Mouse (Mus musculus) heart, postnatal 0 days (tissue): ENCODE measurements around the gene D630039A03Rik. TPM values are rescaled to one million over a fixed set of nuclear protein-coding genes. Genes with fewer than 3 reads are reported as not detected.

Experiments
- ATAC-seq: fragments of 200-750 bp; cut with Nextera tagmentation; 2 replicates; pipeline ENCODE4 v1.8.0; 2017; ENCODE audit warnings: low read depth, moderate number of reproducible peaks, moderate library complexity; ENCODE audit not compliant: insufficient read depth
- DNase-seq: peaks from one replicate; pipeline ENCODE4 v3.0.0-alpha.2; 2016; ENCODE audit warnings: low spot score
- H3K27ac ChIP-seq: fragments of 300-500 bp; sonication (generic); 2 replicates; pipeline ENCODE4 v1.5.1; 2014; ENCODE audit warnings: low read depth, mild to moderate bottlenecking
- H3K27me3 ChIP-seq: fragments of 300-500 bp; sonication (generic); 2 replicates; pipeline ENCODE4 v1.6.1; 2014; ENCODE audit warnings: low read length, mixed read lengths; ENCODE audit not compliant: control insufficient read depth, insufficient read depth
- H3K36me3 ChIP-seq: fragments of 300-500 bp; sonication (generic); replicated peaks from 2 replicates; pipeline ENCODE4 v1.6.1; 2014; ENCODE audit warnings: low read length, mixed read lengths; ENCODE audit not compliant: control insufficient read depth, insufficient read depth
- H3K4me1 ChIP-seq: fragments of 300-500 bp; sonication (generic); 2 replicates; pipeline ENCODE4 v1.6.1; 2014; ENCODE audit warnings: antibody characterized with exemption; ENCODE audit not compliant: control insufficient read depth, insufficient read depth
- H3K4me2 ChIP-seq: fragments of 300-500 bp; sonication (generic); 2 replicates; pipeline ENCODE4 v1.6.1; 2014; ENCODE audit warnings: low read depth, mild to moderate bottlenecking, low read length, moderate library complexity
- H3K4me3 ChIP-seq: fragments of 300-500 bp; sonication (generic); 2 replicates; pipeline ENCODE4 v1.5.1; 2014; ENCODE audit warnings: low read depth, low read length
- H3K9ac ChIP-seq: fragments of 300-500 bp; sonication (generic); replicated peaks from 2 replicates; pipeline ENCODE4 v1.6.1; 2014; ENCODE audit warnings: low read depth, low read length, mixed read lengths
- H3K9me3 ChIP-seq: fragments of 300-500 bp; sonication (generic); replicated peaks from 2 replicates; pipeline ENCODE4 v1.6.1; 2016; ENCODE audit warnings: low read length; ENCODE audit not compliant: control insufficient read depth
- CTCF ChIP-seq: IDR thresholded peaks from 2 replicates; pipeline ENCODE4 v1.5.1; 2016; ENCODE audit warnings: antibody characterized with exemption, control low read depth, low read depth
- EP300 ChIP-seq: IDR thresholded peaks from 2 replicates; pipeline ENCODE4 v1.6.1; 2016; ENCODE audit warnings: antibody characterized with exemption, low read depth
- WGBS: fragments of 180-500 bp; shearing (Covaris S2); extraction: QIAGEN DNeasy Blood & Tissue Kit; methylation state at CpG from one replicate; pipeline ENCODE4 v1.1.7; 2014; 5-methylcytosine and 5-hydroxymethylcytosine counted together
- polyA plus RNA-seq: library from polyadenylated mRNA; unstranded; fragments of >200 nt; fragmentation: Nextera tagmentation; extraction: Ambion mirVana; gene quantifications from 2 replicates; pipeline ENCODE4 v1.2.1, GENCODE M21; 2015
- total RNA-seq: library from RNA; depleted of rRNA; stranded (reverse); fragments of >200 nt; gene quantifications from 2 replicates; pipeline ENCODE4 v1.2.3, GENCODE M21; 2014; ENCODE audit warnings: low replicate concordance; rRNA removed

D630039A03Rik gene
- total and polyA plus RNA-seq, 2 experiments from 2014 or later, result 0.08 TPM; not detected in 1

- H3K36me3 ChIP-seq, result peaks cover 16% of the 10 kb centered on the region
- H3K9me3 ChIP-seq, result no peaks in the 10 kb centered on the region
- DNase-seq (no peak), ATAC-seq (no peak)
- no peak overlapping the region for H3K4me3 ChIP-seq
- H3K9ac ChIP-seq, result no peak overlapping the region
- H3K27me3 ChIP-seq, result no peaks in the 10 kb centered on the region
- peaks cover 37% of the 10 kb centered on the region for H3K4me1 ChIP-seq
- TF ChIP-seq EP300 (no peak), CTCF (no peak)
- peak overlapping the region; percentile 32; the same call in 1 of the 2 replicates for H3K27ac ChIP-seq
- H3K4me2 ChIP-seq, result no peak overlapping the region
- WGBS, result 65% methylated on average over 9 of the region's 9 CpGs
Measured at GRCm38 (mm10) chr4:57862269-57862986, 53.7 kb downstream of the D630039A03Rik start.

- 61% methylated on average over 8 of the region's 8 CpGs for WGBS
- no peak for ATAC-seq
Measured at GRCm38 (mm10) chr4:57861856-57862255, 54.2 kb downstream of the D630039A03Rik start.

GRCm38 (mm10) chr4:57861166-57861565, 54.9 kb downstream of the D630039A03Rik start:
- H3K9ac ChIP-seq, result no peak overlapping the region

More at GRCm38 (mm10) chr4:57861856-57862255, 54.2 kb downstream of the D630039A03Rik start:
- peaks cover 19% of the 10 kb centered on the region for H3K36me3 ChIP-seq
- H3K9ac ChIP-seq, result no peak overlapping the region
- H3K27me3 ChIP-seq, result no peaks in the 10 kb centered on the region
- H3K27ac ChIP-seq, result 0 out of 2 replicates have a peak overlapping the region, but pooled peaks have one; percentile 32
- H3K4me2 ChIP-seq, result no peak overlapping the region
- DNase-seq, result no peak
- peaks cover 34% of the 10 kb centered on the region for H3K4me1 ChIP-seq
- no peak for TF ChIP-seq CTCF
- no peak for TF ChIP-seq EP300
- no peaks in the 10 kb centered on the region for H3K9me3 ChIP-seq
- no peak overlapping the region for H3K4me3 ChIP-seq

GRCm38 (mm10) chr4:57860204-57860611, 55.9 kb downstream of the D630039A03Rik start:
- no peak for DNase-seq
- 0 out of 2 replicates have a peak, but pooled peaks have one; percentile 36 for ATAC-seq
- 0 out of 2 replicates have a peak overlapping the region, but pooled peaks have one; percentile 1 for H3K4me2 ChIP-seq
- no peak overlapping the region for H3K9ac ChIP-seq
- H3K9me3 ChIP-seq, result no peaks in the 10 kb centered on the region
- H3K36me3 ChIP-seq, result peaks cover 34% of the 10 kb centered on the region
- H3K4me1 ChIP-seq, result peaks cover 21% of the 10 kb centered on the region
- peak overlapping the region; percentile 48; the same call in 1 of the 2 replicates for H3K27ac ChIP-seq
- no peak for TF ChIP-seq EP300
- TF ChIP-seq CTCF, result peak; percentile 27
- 58% methylated on average over 6 of the region's 6 CpGs for WGBS
- H3K27me3 ChIP-seq, result no peaks in the 10 kb centered on the region
- no peak overlapping the region for H3K4me3 ChIP-seq

More at GRCm38 (mm10) chr4:57861166-57861565, 54.9 kb downstream of the D630039A03Rik start:
- Histone ChIP-seq H3K27ac (no peak overlapping the region), H3K4me3 (no peak overlapping the region), H3K27me3 (no peaks in the 10 kb centered on the region), H3K4me1 (peaks cover 27% of the 10 kb centered on the region), H3K4me2 (no peak overlapping the region), H3K9me3 (no peaks in the 10 kb centered on the region), H3K36me3 (peaks cover 24% of the 10 kb centered on the region)
- 65% methylated on average over 6 of the region's 6 CpGs for WGBS
- TF ChIP-seq EP300 (no peak), CTCF (no peak)
- no peak for ATAC-seq
- DNase-seq, result no peak

Other genes starting within 250 kb of the D630039A03Rik start
- gene Akap2, start 198.6 kb downstream of the D630039A03Rik start, total RNA-seq, result 64.1 and 65.5 TPM in 2 replicates
- gene Akap2, start 198.6 kb downstream of the D630039A03Rik start, polyA plus RNA-seq, result 33.8 and 37.7 TPM in 2 replicates
- gene Txn1, start 40.1 kb upstream of the D630039A03Rik start, total RNA-seq, result 85.8 and 104 TPM in 2 replicates
- gene Txn1, start 40.1 kb upstream of the D630039A03Rik start, polyA plus RNA-seq, result 243 and 248 TPM in 2 replicates
- not detected in 2 replicates for gene Txndc8, start 92.8 kb upstream of the D630039A03Rik start, total RNA-seq
- gene Txndc8, start 92.8 kb upstream of the D630039A03Rik start, polyA plus RNA-seq, result not detected in 2 replicates